In the genomic region with DNA sequence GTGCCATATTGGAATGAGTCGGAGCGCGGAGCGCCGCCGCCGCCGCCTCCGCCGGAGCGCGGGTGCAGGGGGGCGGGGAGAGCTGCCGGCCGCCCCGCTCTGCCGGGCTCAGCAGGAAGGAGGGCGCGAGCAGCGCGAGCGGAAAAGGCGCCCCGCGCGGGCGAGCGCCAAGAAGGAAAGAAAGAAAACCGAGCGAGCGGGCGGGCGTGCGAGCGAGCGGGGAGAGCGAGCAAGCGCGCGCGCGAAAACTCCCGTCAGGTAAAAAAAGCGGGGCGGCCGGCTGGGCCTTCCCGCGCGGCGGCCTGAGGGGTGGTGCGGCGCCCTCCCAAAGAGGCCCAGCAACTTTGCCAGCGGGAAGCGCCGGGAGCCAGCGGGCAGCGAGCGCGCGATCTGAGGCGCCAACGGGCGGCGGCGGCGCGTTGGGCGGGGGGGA, we compare ENCODE assay signal across 8 mouse cellular contexts. TPM values are rescaled to one million over a fixed set of nuclear protein-coding genes. Genes with fewer than 3 reads are reported as not detected.
DNase-seq lines count a peak whose midpoint lies in the region; ATAC-seq and TF ChIP-seq lines count a peak whose summit lies in the region.

No protein-coding gene starts in this region.

- H3K4me3 ChIP-seq in E14TG2a.4 (replicated peaks; ENCODE audit: low read length), result peak overlapping the region; percentile 90
- peak overlapping the region; percentile 75 for H3K4me3 ChIP-seq in bone marrow macrophage, adult 2 months (ENCODE audit: insufficient read depth, low read length)
- H3K4me3 ChIP-seq in forebrain, embryonic 10.5 days, result peak overlapping the region; percentile 94
- H3K4me3 ChIP-seq in heart, postnatal 0 days (ENCODE audit: low read depth, low read length), result peak overlapping the region; percentile 97
- H3K4me3 ChIP-seq in layer of hippocampus, adult 2 months, result peak overlapping the region; percentile 96
- H3K4me3 ChIP-seq in liver, postnatal 0 days (ENCODE audit: low read depth, low read length), result peak overlapping the region; percentile 64
- peak overlapping the region; percentile 58 for H3K4me3 ChIP-seq in neural tube, embryonic 15.5 days (replicated peaks)

- peak; percentile 86 for ATAC-seq in heart, postnatal 0 days (ENCODE audit: insufficient read depth, low read depth)
- peak; percentile 78 for ATAC-seq in liver, postnatal 0 days
- ATAC-seq in neural tube, embryonic 15.5 days (ENCODE audit: low FRiP score), result peak; percentile 92

- H3K9ac ChIP-seq in heart, postnatal 0 days (replicated peaks; ENCODE audit: low read depth, low read length), result peak overlapping the region; percentile 93
- H3K9ac ChIP-seq in liver, postnatal 0 days (replicated peaks), result peak overlapping the region; percentile 96
- peak overlapping the region; percentile 57 for H3K9ac ChIP-seq in neural tube, embryonic 15.5 days (replicated peaks)

- H3K36me3 ChIP-seq in E14TG2a.4 (ENCODE audit: insufficient read depth, low read length), result no peaks in the 10 kb centered on the region
- H3K36me3 ChIP-seq in forebrain, embryonic 10.5 days (replicated peaks), result no peaks in the 10 kb centered on the region
- H3K36me3 ChIP-seq in heart, postnatal 0 days (replicated peaks; ENCODE audit: control insufficient read depth, insufficient read depth, low read length), result no peaks in the 10 kb centered on the region
- H3K36me3 ChIP-seq in liver, postnatal 0 days (replicated peaks; ENCODE audit: insufficient read depth, low read length), result no peaks in the 10 kb centered on the region
- no peaks in the 10 kb centered on the region for H3K36me3 ChIP-seq in neural tube, embryonic 15.5 days

- TF ChIP-seq POLR2A in bone marrow macrophage, adult 2 months (IDR thresholded peaks at IDR 0.05; ENCODE audit: borderline replicate concordance, low read depth, low read length), result no peak

- H3K4me1 ChIP-seq in E14TG2a.4 (replicated peaks; ENCODE audit: low read depth, low read length), result peaks cover 21% of the 10 kb centered on the region
- H3K4me1 ChIP-seq in bone marrow macrophage, adult 2 months (ENCODE audit: control insufficient read depth, insufficient read depth, low read length), result peaks cover 16% of the 10 kb centered on the region
- peaks cover 32% of the 10 kb centered on the region for H3K4me1 ChIP-seq in forebrain, embryonic 10.5 days
- peaks cover 5% of the 10 kb centered on the region; the same call in 1 of the 2 replicates for H3K4me1 ChIP-seq in heart, postnatal 0 days (ENCODE audit: control insufficient read depth, insufficient read depth)
- peaks cover 17% of the 10 kb centered on the region for H3K4me1 ChIP-seq in liver, postnatal 0 days (ENCODE audit: insufficient read depth)
- peaks cover 20% of the 10 kb centered on the region for H3K4me1 ChIP-seq in neural tube, embryonic 15.5 days

- H3K9me3 ChIP-seq in E14TG2a.4 (ENCODE audit: low read length), result no peaks in the 10 kb centered on the region
- H3K9me3 ChIP-seq in forebrain, embryonic 10.5 days, result no peaks in the 10 kb centered on the region
- no peaks in the 10 kb centered on the region for H3K9me3 ChIP-seq in heart, postnatal 0 days (replicated peaks; ENCODE audit: control insufficient read depth, low read length)
- no peaks in the 10 kb centered on the region for H3K9me3 ChIP-seq in liver, postnatal 0 days (ENCODE audit: low read length)
- no peaks in the 10 kb centered on the region for H3K9me3 ChIP-seq in neural tube, embryonic 15.5 days (replicated peaks)

- no peak for TF ChIP-seq EP300 in heart, postnatal 0 days (IDR thresholded peaks at IDR 0.05; ENCODE audit: low read depth)
- TF ChIP-seq EP300 in liver, postnatal 0 days (IDR thresholded peaks at IDR 0.05; ENCODE audit: low read depth), result no peak

- under 1% methylated on average over 67 of the region's 68 CpGs for WGBS in forebrain, embryonic 10.5 days
- 2% methylated on average over 48 of the region's 68 CpGs for WGBS in heart, postnatal 0 days
- 1% methylated on average over 45 of the region's 68 CpGs for whole genome bisulfite sequencing in liver, postnatal 0 days (ENCODE audit: insufficient replicate concordance)
- under 1% methylated on average over 59 of the region's 68 CpGs for WGBS in neural tube, embryonic 15.5 days

- DNase-seq in forebrain, embryonic 10.5 days (ENCODE audit: extremely low spot score, low spot score), result peak; percentile 81
- DNase-seq in heart, postnatal 0 days (ENCODE audit: low spot score), result peak; percentile 78
- peak; percentile 77 to 80 for DNase-seq in layer of hippocampus, adult 2 months (ENCODE audit: low spot score in 2 of 2)
- peak; percentile 72 for DNase-seq in liver, postnatal 0 days
- DNase-seq in thymus, adult 18-20 months, result peak; percentile 74 to 77

- H3K27ac ChIP-seq in bone marrow macrophage, adult 2 months (ENCODE audit: insufficient read depth, low read depth, low read length), result peak overlapping the region; percentile 91
- peak overlapping the region; percentile 97 for H3K27ac ChIP-seq in forebrain, embryonic 10.5 days
- H3K27ac ChIP-seq in heart, postnatal 0 days (ENCODE audit: low read depth), result peak overlapping the region; percentile 90
- H3K27ac ChIP-seq in layer of hippocampus, adult 2 months, result peak overlapping the region; percentile 96
- H3K27ac ChIP-seq in liver, postnatal 0 days (ENCODE audit: low read depth), result peak overlapping the region; percentile 89
- peak overlapping the region; percentile 93 for H3K27ac ChIP-seq in neural tube, embryonic 15.5 days (replicated peaks)

- no peak for TF ChIP-seq CTCF in E14TG2a.4 (conservative IDR thresholded peaks at IDR 0.05; ENCODE audit: low read length)
- no peak for TF ChIP-seq CTCF in bone marrow macrophage, adult 2 months (IDR thresholded peaks at IDR 0.05; ENCODE audit: low read depth, low read length)
- no peak for TF ChIP-seq CTCF in heart, postnatal 0 days (IDR thresholded peaks at IDR 0.05; ENCODE audit: low read depth)
- 0 out of 2 replicates have a peak, but pooled peaks have one; percentile 1 for TF ChIP-seq CTCF in layer of hippocampus, adult 2 months (conservative IDR thresholded peaks at IDR 0.05)
- TF ChIP-seq CTCF in liver, postnatal 0 days (IDR thresholded peaks at IDR 0.05; ENCODE audit: low read depth), result no peak

- peak overlapping the region; percentile 93 for H3K4me2 ChIP-seq in heart, postnatal 0 days (ENCODE audit: low read depth, low read length)
- H3K4me2 ChIP-seq in liver, postnatal 0 days (ENCODE audit: low read depth, low read length), result peak overlapping the region; percentile 95
- H3K4me2 ChIP-seq in neural tube, embryonic 15.5 days, result peak overlapping the region; percentile 77

- H3K27me3 ChIP-seq in E14TG2a.4 (ENCODE audit: insufficient read depth, low read length), result peaks cover 51% of the 10 kb centered on the region
- peaks cover 15% of the 10 kb centered on the region for H3K27me3 ChIP-seq in forebrain, embryonic 10.5 days (ENCODE audit: poor library complexity, severe bottlenecking)
- no peaks in the 10 kb centered on the region for H3K27me3 ChIP-seq in heart, postnatal 0 days (ENCODE audit: control insufficient read depth, insufficient read depth, low read length)
- peaks cover 4% of the 10 kb centered on the region; the same call in 1 of the 2 replicates for H3K27me3 ChIP-seq in liver, postnatal 0 days (ENCODE audit: insufficient read depth, low read length)
- no peaks in the 10 kb centered on the region for H3K27me3 ChIP-seq in neural tube, embryonic 15.5 days (replicated peaks)

RNA-seq across cellular contexts. Expression of gene Sfmbt1, which starts 1.0 kb away (rescaled TPM):
- 22.7 and 26.8 TPM in 2 replicates for polyA plus RNA-seq in bone marrow macrophage, adult 2 months (2012; ENCODE audit: insufficient read depth, insufficient read length, missing spikeins)
- 22.6 and 23.6 TPM in 2 replicates for polyA plus RNA-seq in forebrain, embryonic 10.5 days (2016; fragmentation: Nextera tagmentation; extraction: Ambion mirVana)
- total RNA-seq in heart, postnatal 0 days (2014; rRNA removed; ENCODE audit: low replicate concordance), result 1.8 and 4.2 TPM in 2 replicates
- 6.6 and 7.6 TPM in 2 replicates for polyA plus RNA-seq in heart, postnatal 0 days (2015; fragmentation: Nextera tagmentation; extraction: Ambion mirVana)
- total RNA-seq in layer of hippocampus, adult 2 months (2021), result 10 to 100 TPM; 33.5 to 36.6 TPM
- 15.0 and 15.8 TPM in 2 replicates for polyA plus RNA-seq in liver, postnatal 0 days (2015; fragmentation: Nextera tagmentation; extraction: Ambion mirVana)
- polyA plus RNA-seq in neural tube, embryonic 15.5 days (2015; fragmentation: Nextera tagmentation; extraction: Ambion mirVana), result 13.7 and 16.0 TPM in 2 replicates

Comparison
In these comparisons a context has a peak if more than half of its experiments do, and no peak if none do; other contexts are left out.
1. Peak in every context shown above with its lines: DNase-seq, ATAC-seq, H3K4me3 ChIP-seq and H3K27ac ChIP-seq.